Mouse (Mus musculus): ENCODE results near the gene Enthd1. TPM values are rescaled to one million over a fixed set of nuclear protein-coding genes. Genes with fewer than 3 reads are reported as not detected.
"Not testable (repeated sequence)": the region's sequence is repeated elsewhere in the genome, so short reads cannot be mapped to it uniquely, and the experiment has no call there.

The Enthd1 gene
- total RNA-seq, 4 experiments from 2014 or later: not detected

DNA sequence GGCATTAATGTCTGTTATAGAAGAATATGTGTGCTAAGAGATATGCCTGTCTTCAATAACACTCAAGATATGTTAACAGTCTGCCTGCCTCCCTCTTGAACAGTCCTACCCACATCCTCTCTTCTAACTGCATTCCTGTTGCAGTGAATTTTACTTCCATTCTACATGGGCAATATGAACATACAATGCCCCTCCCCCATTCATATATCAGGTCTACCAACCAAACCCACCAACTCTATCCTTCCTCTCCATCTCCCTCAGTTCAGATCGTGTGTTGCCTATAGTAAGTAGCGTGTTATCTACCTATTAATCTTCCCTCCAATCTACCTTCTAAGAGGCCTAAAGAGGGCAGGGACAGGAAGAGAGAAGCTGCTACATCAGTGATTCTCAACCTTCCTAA is 26.9 kb downstream of the Enthd1 start:
- DNase-seq (ENCODE audit: low spot score): no peak

DNA sequence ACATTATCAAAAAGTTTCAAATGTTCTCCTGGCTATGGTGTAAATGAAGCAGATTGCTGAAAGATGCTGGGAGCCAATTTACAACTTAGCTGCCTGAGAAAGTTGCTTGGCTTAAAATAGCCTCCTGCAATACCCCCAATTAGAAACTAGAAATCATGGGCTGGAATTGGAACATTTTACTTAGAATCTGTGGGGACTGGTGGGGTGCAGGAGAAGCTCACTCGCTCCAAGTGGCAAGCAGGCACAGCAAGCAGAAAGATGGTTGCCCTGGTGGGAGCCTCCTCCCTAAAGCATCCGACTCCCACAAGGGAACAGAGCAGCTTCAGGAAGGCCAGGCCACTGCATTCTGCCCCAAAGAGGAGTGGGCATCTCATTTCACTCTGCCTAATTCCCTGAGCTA is 28.9 kb downstream of the Enthd1 start:
- no peak for DNase-seq (ENCODE audit: low spot score)

- DNase-seq (ENCODE audit: low spot score): no peak
These were observed 31.7 kb downstream of the Enthd1 start for GRCm38 (mm10) chr15:80533274-80533673.

GRCm38 (mm10) chr15:80532281-80533072 is 32.5 kb downstream of the Enthd1 start:
- no peak for DNase-seq (ENCODE audit: low spot score)

GRCm38 (mm10) chr15:80531026-80531425 is 33.9 kb downstream of the Enthd1 start:
- DNase-seq (ENCODE audit: low spot score): no peak

- no peak for DNase-seq (ENCODE audit: low spot score)
These were observed 34.7 kb downstream of the Enthd1 start for GRCm38 (mm10) chr15:80529955-80530869.

DNA sequence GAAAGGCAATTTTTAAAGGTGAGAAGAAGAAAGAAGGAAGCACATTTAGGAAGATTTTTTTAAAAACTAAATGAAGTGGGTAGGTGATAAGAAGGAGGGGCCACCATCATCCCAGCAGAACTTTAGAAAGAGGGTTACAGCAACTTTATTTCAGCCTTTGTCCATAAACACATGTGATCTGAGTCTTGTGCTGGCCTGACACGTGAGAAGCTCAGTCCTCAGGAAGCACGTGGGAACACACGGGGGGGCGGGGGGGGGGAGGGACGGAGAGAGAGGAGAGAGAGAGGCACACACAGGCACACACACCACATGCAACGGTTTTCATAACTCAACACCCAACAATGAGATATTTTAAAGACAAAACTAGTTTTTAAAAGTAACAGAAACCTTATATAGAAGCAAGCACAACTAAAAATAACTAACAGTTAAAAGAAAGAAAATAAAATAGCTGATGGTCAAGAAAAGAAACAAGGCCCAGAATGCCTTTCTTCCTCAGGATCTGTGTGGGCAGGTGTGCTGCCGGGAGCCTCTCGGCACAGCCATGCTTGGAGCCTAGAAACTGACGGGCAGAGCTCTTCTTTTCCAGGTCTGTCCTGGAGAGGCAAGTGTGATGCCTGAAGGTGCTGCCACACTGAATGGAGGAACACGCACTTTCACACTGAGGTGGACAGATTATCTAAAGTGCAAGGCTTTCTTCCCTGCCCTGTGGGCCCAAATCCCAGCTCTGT is 43.1 kb downstream of the Enthd1 start:
- no peak for DNase-seq (ENCODE audit: low spot score)

DNA sequence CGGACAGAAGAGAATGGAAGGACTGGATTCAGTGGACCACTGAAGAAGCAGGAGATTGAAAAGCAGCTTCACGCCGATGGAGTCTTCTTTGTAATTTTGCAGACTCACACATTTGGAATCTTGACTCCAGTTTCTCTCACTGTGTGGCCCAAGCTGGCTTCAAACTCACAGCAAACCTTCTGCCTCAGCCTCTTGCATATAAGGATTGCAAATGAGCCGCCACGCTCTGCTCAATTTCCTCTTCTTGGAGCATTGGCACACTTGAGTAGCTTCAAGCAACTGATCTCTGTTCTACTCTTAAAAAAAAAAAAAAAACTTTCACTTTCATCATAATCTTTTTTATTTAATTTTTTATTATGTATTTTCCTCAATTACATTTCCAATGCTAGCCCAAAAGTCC is 45.0 kb downstream of the Enthd1 start:
- no peak for DNase-seq (ENCODE audit: low spot score)

GRCm38 (mm10) chr15:80518567-80519223 is 46.3 kb downstream of the Enthd1 start:
- no peak for DNase-seq (ENCODE audit: low spot score)

DNA sequence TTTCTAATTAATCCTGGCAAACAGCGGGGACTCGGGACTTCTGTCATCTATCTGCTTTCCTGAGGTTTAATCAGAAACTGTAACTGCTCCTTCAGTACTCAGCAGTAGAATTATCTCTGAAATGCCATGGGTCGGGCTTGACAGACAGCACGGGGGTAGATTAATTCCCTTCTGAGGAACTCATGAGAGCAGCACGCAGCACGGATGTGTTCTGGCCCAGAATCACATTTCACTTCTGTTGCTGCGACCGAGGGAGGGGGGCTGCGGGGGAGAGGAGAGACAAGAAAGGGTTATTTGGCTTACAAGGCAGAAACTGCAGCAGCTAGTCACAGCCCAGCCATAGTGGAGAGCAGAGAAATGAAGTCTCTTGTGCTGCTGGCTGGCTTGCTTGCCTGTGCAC is 47.0 kb downstream of the Enthd1 start:
- DNase-seq (ENCODE audit: low spot score): no peak

GRCm38 (mm10) chr15:80516525-80516924 is 48.4 kb downstream of the Enthd1 start:
- DNase-seq (ENCODE audit: low spot score): no peak

- DNase-seq (ENCODE audit: low spot score): no peak
These were observed 59.9 kb downstream of the Enthd1 start for GRCm38 (mm10) chr15:80505086-80505485.

- not testable (repeated sequence) for DNase-seq (ENCODE audit: low spot score)
These were observed 61.8 kb downstream of the Enthd1 start for GRCm38 (mm10) chr15:80503155-80503554.

DNA sequence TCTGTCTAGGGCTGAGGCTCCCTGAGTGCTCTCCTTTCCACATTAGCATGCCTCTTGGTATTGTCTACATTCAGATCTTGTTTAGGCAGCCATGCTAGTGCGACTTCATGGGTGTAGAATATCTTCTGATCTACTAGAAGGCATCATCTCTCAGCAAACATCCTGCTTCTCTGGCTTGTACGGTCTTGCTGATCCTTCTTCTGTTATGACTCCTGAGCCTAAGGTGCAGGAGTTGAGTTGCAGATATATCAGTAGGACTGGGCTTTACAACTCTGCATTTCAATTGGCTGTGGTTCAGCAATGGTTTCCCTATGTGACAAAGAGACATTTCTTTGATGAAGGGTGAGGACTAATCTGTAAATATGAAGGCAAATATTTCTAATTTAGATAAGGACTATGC is 62.2 kb downstream of the Enthd1 start:
- DNase-seq (ENCODE audit: low spot score): no peak

GRCm38 (mm10) chr15:80501106-80502096 is 63.6 kb downstream of the Enthd1 start:
- DNase-seq (ENCODE audit: low spot score): no peak

GRCm38 (mm10) chr15:80500426-80500825 is 64.5 kb downstream of the Enthd1 start:
- no peak for DNase-seq (ENCODE audit: low spot score)

GRCm38 (mm10) chr15:80497733-80498132 is 67.2 kb downstream of the Enthd1 start:
- DNase-seq (ENCODE audit: low spot score): peak; percentile 16

- DNase-seq (ENCODE audit: low spot score): no peak
These were observed 73.5 kb downstream of the Enthd1 start for GRCm38 (mm10) chr15:80491505-80491904.

DNA sequence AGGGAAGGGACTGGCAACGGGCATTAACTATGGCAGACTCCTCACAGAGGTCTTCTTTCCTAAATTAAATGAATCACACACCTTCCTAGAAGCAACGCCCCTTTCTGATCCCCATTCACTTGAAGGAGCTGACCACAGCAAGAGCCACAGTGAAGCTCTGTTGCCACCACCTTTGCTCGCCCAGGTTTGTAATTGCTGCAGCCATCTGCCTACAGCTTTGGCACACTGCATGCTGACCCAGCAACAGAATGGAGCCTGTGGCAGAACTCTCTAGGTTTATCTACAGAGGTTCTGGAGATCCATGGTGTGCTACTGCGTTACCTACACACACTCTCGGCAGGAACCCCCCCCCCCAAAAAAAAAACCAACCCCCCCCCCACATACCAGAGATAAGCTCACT is 74.8 kb downstream of the Enthd1 start:
- no peak for DNase-seq (ENCODE audit: low spot score)

DNA sequence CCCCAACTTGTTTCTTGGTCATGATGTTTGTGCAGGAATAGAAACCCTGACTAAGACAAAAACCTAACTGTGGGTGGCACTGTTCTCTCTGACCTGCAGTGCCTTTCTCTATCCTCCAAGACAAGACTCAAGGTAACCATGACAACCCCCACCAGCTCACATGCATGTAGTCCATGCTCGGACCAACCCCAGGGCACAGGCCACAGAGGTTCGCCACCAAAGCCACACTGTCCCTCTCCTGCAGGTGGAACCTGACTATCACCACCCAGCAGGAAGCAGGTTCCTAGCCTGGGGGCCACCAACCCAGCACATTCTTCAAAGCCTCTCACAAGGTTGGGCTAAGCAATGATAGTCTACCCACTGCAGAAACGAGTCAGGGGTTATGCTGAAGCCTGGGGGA is 76.3 kb downstream of the Enthd1 start:
- no peak for DNase-seq (ENCODE audit: low spot score)
